Mouse (Mus musculus) C2C12 (cell line): ENCODE measurements around the gene Csrp2. TPM values are rescaled to one million over a fixed set of nuclear protein-coding genes. Genes with fewer than 3 reads are reported as not detected.

ENCODE experiments used
- H3K27me3 ChIP-seq: one replicate; pipeline ENCODE4 v1.6.1; 2011; ENCODE audit not compliant: control insufficient read depth, insufficient read depth, insufficient read length
- H3K36me3 ChIP-seq: one replicate; pipeline ENCODE4 v1.6.1; 2011; ENCODE audit not compliant: control insufficient read depth, insufficient read depth
- H3K4me3 ChIP-seq: one replicate; pipeline ENCODE4 v1.5.1; 2011; ENCODE audit warnings: mild to moderate bottlenecking, control low read depth; ENCODE audit not compliant: poor library complexity, insufficient read depth, severe bottlenecking
- H3K79me2 ChIP-seq: one replicate; pipeline ENCODE4 v1.6.1; 2011; ENCODE audit not compliant: control insufficient read depth, insufficient read depth
- H3K79me3 ChIP-seq: one replicate; pipeline ENCODE4 v1.6.1; 2011; ENCODE audit warnings: low read depth, control low read depth
- H3ac ChIP-seq: one replicate; pipeline ENCODE3; 2011; ENCODE audit warnings: low read depth; ENCODE audit not compliant: control insufficient read depth, insufficient read length
- CEBPB ChIP-seq: IDR thresholded peaks from one replicate; pipeline ENCODE4 v1.6.1; 2011; ENCODE audit warnings: low read depth, mild to moderate bottlenecking, control low read depth, moderate library complexity
- CTCF ChIP-seq: IDR thresholded peaks from one replicate; pipeline ENCODE4 v1.5.1; 2011; ENCODE audit not compliant: control insufficient read depth, insufficient read depth, insufficient read length
- FOSL1 ChIP-seq: IDR thresholded peaks from one replicate; pipeline ENCODE4 v1.8.0; 2011; ENCODE audit warnings: mild to moderate bottlenecking, low read length; ENCODE audit not compliant: poor library complexity, insufficient read depth, severe bottlenecking
- MAX ChIP-seq: IDR thresholded peaks from one replicate; pipeline ENCODE4 v1.6.1; 2011; ENCODE audit warnings: mild to moderate bottlenecking, control low read depth
- MYOD1 ChIP-seq: IDR thresholded peaks from one replicate; pipeline ENCODE4 v1.6.1; 2011; ENCODE audit warnings: low read depth; ENCODE audit not compliant: control insufficient read depth, insufficient read length
- MYOG ChIP-seq: IDR thresholded peaks from one replicate; pipeline ENCODE4 v1.6.1; 2011; ENCODE audit not compliant: control insufficient read depth, insufficient read length; ENCODE audit errors: extremely low read depth
- USF1 ChIP-seq: IDR thresholded peaks from one replicate; pipeline ENCODE4 v1.6.1; 2011; ENCODE audit warnings: low read depth, mild to moderate bottlenecking, control low read depth, moderate library complexity
- polyA plus RNA-seq: library from polyadenylated mRNA; unstranded; fragments of >200 nt; fragmentation: generic; extraction: Trizol; gene quantifications from one replicate; pipeline ENCODE4 v1.2.1, GENCODE M21; 2012; ENCODE audit warnings: missing spikeins

Gene Csrp2
- polyA plus RNA-seq, 1 experiment, result 398 TPM

DNA sequence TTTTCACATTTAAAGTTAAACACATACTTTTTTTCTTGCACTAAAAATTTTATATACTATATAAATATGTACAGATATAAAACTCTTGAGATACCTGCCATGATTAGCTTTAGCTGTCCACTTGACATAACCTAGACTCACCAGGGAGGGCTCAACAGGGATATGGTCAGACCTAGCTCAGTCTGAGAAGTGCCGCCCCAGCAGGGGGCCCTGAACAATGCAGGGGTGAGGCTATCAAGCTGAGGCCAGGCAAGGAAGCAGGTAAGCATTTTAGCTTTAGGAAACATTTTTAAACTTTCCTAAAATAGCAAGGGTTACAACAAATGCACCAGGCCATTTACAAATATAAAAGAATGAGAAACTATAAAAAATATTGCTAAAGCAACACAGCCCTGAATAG, 31.5 kb downstream of the Csrp2 start:
- Histone ChIP-seq H3K79me3 (no peaks in the 10 kb centered on the region), H3ac (no peak overlapping the region), H3K79me2 (no peaks in the 10 kb centered on the region), H3K27me3 (no peaks in the 10 kb centered on the region), H3K4me3 (no peak overlapping the region), H3K36me3 (peaks cover 42% of the 10 kb centered on the region)
- TF ChIP-seq CTCF (no peak), MAX (no peak), MYOG (no peak)

DNA sequence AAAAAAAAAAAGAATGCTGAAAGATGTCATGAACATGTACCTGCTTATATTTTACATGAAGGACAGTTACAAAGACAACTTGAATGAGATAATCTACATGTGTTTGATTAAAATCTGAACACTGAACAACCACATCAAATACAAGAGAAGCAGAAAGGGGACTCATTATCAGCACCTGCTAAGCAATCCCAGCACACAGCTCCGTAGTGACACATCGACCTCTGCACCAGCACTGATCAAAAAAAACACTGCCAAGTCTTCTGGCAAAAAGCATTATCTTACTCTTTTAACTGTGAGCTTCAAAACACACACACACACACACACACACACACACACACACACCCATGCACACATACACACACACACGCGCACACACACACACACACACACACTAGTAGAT, 32.2 kb downstream of the Csrp2 start:
- TF ChIP-seq MAX (no peak), FOSL1 (no peak), MYOG (no peak), USF1 (no peak), CTCF (no peak), CEBPB (no peak), MYOD1 (no peak)
- H3K79me2 ChIP-seq, result no peaks in the 10 kb centered on the region
- H3K79me3 ChIP-seq, result no peaks in the 10 kb centered on the region
- no peak overlapping the region for H3ac ChIP-seq
- no peaks in the 10 kb centered on the region for H3K27me3 ChIP-seq
- no peak overlapping the region for H3K4me3 ChIP-seq
- H3K36me3 ChIP-seq, result peaks cover 36% of the 10 kb centered on the region

DNA sequence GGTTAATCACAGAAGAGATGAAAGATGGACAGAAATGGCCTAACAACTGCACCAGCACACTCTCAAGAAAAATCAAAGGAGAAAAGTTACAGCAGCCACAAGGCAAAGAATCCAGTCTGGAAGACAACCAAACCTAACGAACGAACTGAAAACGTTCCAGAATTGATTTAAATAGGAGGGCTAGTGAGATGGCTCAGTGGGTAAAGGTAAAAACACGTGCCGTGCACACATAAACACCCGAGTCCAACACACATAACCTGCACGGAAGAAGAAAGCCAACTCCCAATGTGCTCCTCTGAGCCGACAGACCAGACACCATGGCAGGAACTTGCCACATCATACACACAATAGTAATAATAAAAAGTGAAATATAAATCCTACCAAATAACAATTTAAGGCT, 32.7 kb downstream of the Csrp2 start:
- no peaks in the 10 kb centered on the region for H3K79me3 ChIP-seq
- H3K27me3 ChIP-seq, result no peaks in the 10 kb centered on the region
- H3K4me3 ChIP-seq, result no peak overlapping the region
- no peaks in the 10 kb centered on the region for H3K79me2 ChIP-seq
- no peak for TF ChIP-seq CEBPB
- no peak for TF ChIP-seq MAX
- no peak for TF ChIP-seq MYOG
- TF ChIP-seq CTCF, result no peak
- TF ChIP-seq MYOD1, result no peak
- TF ChIP-seq FOSL1, result no peak
- TF ChIP-seq USF1, result no peak
- no peak overlapping the region for H3ac ChIP-seq
- peaks cover 36% of the 10 kb centered on the region for H3K36me3 ChIP-seq

GRCm38 (mm10) chr10:110952937-110953451, 33.4 kb downstream of the Csrp2 start:
- H3ac ChIP-seq, result no peak overlapping the region
- H3K79me3 ChIP-seq, result no peaks in the 10 kb centered on the region
- no peaks in the 10 kb centered on the region for H3K27me3 ChIP-seq
- no peak overlapping the region for H3K4me3 ChIP-seq
- peaks cover 32% of the 10 kb centered on the region for H3K36me3 ChIP-seq
- TF ChIP-seq CTCF (no peak), FOSL1 (no peak), CEBPB (no peak), MAX (no peak)
- no peaks in the 10 kb centered on the region for H3K79me2 ChIP-seq

GRCm38 (mm10) chr10:110958879-110959278, 39.3 kb downstream of the Csrp2 start:
- TF ChIP-seq MYOG, result no peak
- no peak for TF ChIP-seq USF1
- TF ChIP-seq FOSL1, result no peak
- TF ChIP-seq MAX, result no peak
- no peak for TF ChIP-seq MYOD1
- no peak for TF ChIP-seq CEBPB
- no peak for TF ChIP-seq CTCF
- no peaks in the 10 kb centered on the region for H3K27me3 ChIP-seq
- no peaks in the 10 kb centered on the region for H3K79me2 ChIP-seq
- H3ac ChIP-seq, result no peak overlapping the region
- H3K36me3 ChIP-seq, result peaks cover 40% of the 10 kb centered on the region
- no peak overlapping the region for H3K4me3 ChIP-seq
- H3K79me3 ChIP-seq, result no peaks in the 10 kb centered on the region

GRCm38 (mm10) chr10:110959781-110960180, 40.2 kb downstream of the Csrp2 start:
- no peaks in the 10 kb centered on the region for H3K27me3 ChIP-seq
- H3K36me3 ChIP-seq, result peaks cover 39% of the 10 kb centered on the region
- no peaks in the 10 kb centered on the region for H3K79me3 ChIP-seq
- TF ChIP-seq FOSL1 (no peak), MYOD1 (no peak), CEBPB (no peak), MYOG (no peak), CTCF (no peak), USF1 (no peak), MAX (no peak)
- no peak overlapping the region for H3ac ChIP-seq
- H3K4me3 ChIP-seq, result no peak overlapping the region
- H3K79me2 ChIP-seq, result no peaks in the 10 kb centered on the region
